Mouse (Mus musculus) right cerebral cortex, adult 2 months (tissue): ENCODE measurements at regions not wholly inside any gene's neighbourhood (a gene's known extent, or its start where the extent isn't known, plus 50 kb on each side); places are given as distances from the start of the nearest gene placed in this dataset.

Experiments
- DNase-seq, 2 experiments: peaks; one replicate each; pipeline ENCODE4 v3.0.0; 2021 to 2022; ENCODE audit warnings: low spot score in 2 of 2

DNA sequence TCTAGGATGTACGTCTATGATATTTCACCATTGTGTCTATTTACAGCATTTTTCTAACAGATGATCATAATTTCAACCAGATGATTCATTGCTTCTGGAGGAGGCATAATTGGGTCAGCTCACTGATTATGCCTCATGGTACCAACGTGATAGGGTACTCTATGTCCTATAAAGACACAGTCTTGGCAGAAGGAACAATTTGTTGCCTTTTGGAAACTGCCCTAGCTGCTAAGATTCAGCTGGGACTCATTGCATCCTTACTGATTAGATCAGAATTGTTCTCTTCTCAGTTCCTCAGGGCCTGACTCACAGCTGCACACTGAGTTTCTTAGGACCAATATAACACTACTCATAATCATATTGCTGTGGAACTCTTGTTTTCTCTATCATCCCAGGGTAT, 856.6 kb upstream of the Pcdh17 start:
- DNase-seq: peak; percentile 7 to 14
